Mouse (Mus musculus) kidney, embryonic 15.5 days (tissue): ENCODE measurements around the gene Sec31a. TPM values are rescaled to one million over a fixed set of nuclear protein-coding genes. Genes with fewer than 3 reads are reported as not detected.
A peak's percentile ranks its signal among the peaks of the same experiment; 100 is the strongest.

Source experiments
- ATAC-seq: fragments of 200-750 bp; cut with Nextera tagmentation; replicated peaks from 2 replicates; pipeline ENCODE4 v1.8.0; 2017; ENCODE audit warnings: moderate TSS enrichment; ENCODE audit not compliant: low FRiP score
- H3K27ac ChIP-seq: fragments of 300-500 bp; sonication (generic); 2 replicates; pipeline ENCODE4 v1.5.1; 2015; ENCODE audit warnings: mild to moderate bottlenecking, inconsistent platforms
- H3K27me3 ChIP-seq: fragments of 300-500 bp; sonication (generic); 2 replicates; pipeline ENCODE4 v1.6.1; 2015; ENCODE audit warnings: inconsistent platforms
- H3K36me3 ChIP-seq: fragments of 300-500 bp; sonication (generic); 2 replicates; pipeline ENCODE4 v1.6.1; 2015; ENCODE audit warnings: inconsistent platforms
- H3K4me1 ChIP-seq: fragments of 300-500 bp; sonication (generic); 2 replicates; pipeline ENCODE4 v1.6.1; 2015; ENCODE audit warnings: inconsistent platforms
- H3K4me2 ChIP-seq: fragments of 300-500 bp; sonication (generic); 2 replicates; pipeline ENCODE4 v1.6.1; 2015; ENCODE audit warnings: moderate library complexity, mild to moderate bottlenecking, inconsistent platforms
- H3K4me3 ChIP-seq: fragments of 300-500 bp; sonication (generic); replicated peaks from 2 replicates; pipeline ENCODE4 v1.5.1; 2015; ENCODE audit warnings: mild to moderate bottlenecking, inconsistent platforms
- H3K9ac ChIP-seq: fragments of 300-500 bp; sonication (generic); 2 replicates; pipeline ENCODE4 v1.6.1; 2015; ENCODE audit warnings: mild to moderate bottlenecking, inconsistent platforms
- H3K9me3 ChIP-seq: fragments of 300-500 bp; sonication (generic); replicated peaks from 2 replicates; pipeline ENCODE4 v1.6.1; 2016; ENCODE audit warnings: inconsistent platforms
- WGBS: fragments of 180-500 bp; shearing (Covaris S2); methylation state at CpG from one replicate; pipeline ENCODE4 v1.1.7; 2015; ENCODE audit warnings: mixed read lengths; 5-methylcytosine and 5-hydroxymethylcytosine counted together
- polyA plus RNA-seq: library from polyadenylated mRNA; unstranded; fragments of >200 nt; fragmentation: Nextera tagmentation; extraction: Ambion mirVana; gene quantifications from 2 replicates; pipeline ENCODE4 v1.2.1, GENCODE M21; 2015

Gene Sec31a
- polyA plus RNA-seq, 1 experiment from 2014 or later, result 174 TPM

- Histone ChIP-seq H3K27ac (no peak overlapping the region), H3K4me3 (no peak overlapping the region), H3K4me1 (no peaks in the 10 kb centered on the region), H3K9ac (no peak overlapping the region), H3K4me2 (no peak overlapping the region), H3K27me3 (no peaks in the 10 kb centered on the region), H3K9me3 (no peaks in the 10 kb centered on the region), H3K36me3 (peaks cover 90% of the 10 kb centered on the region)
- ATAC-seq, result no peak
- 90% methylated on average over 6 of the region's 6 CpGs for WGBS
These were observed 46.9 kb downstream of the Sec31a start for GRCm38 (mm10) chr5:100369093-100369492.

- no peak overlapping the region for H3K27ac ChIP-seq
These were observed 47.5 kb downstream of the Sec31a start for GRCm38 (mm10) chr5:100368527-100368926.

GRCm38 (mm10) chr5:100367051-100367450 lies 49.0 kb downstream of the Sec31a start:
- 92% methylated on average over 2 of the region's 2 CpGs for WGBS
- H3K36me3 ChIP-seq, result peaks cover 92% of the 10 kb centered on the region
- no peak overlapping the region for H3K4me2 ChIP-seq

More at GRCm38 (mm10) chr5:100368527-100368926, 47.5 kb downstream of the Sec31a start:
- Histone ChIP-seq H3K4me1 (no peaks in the 10 kb centered on the region), H3K4me3 (no peak overlapping the region), H3K4me2 (no peak overlapping the region), H3K9me3 (no peaks in the 10 kb centered on the region), H3K36me3 (peaks cover 91% of the 10 kb centered on the region), H3K27me3 (no peaks in the 10 kb centered on the region), H3K9ac (no peak overlapping the region)
- WGBS, result 89% methylated on average over 5 of the region's 5 CpGs
- ATAC-seq, result no peak

DNA sequence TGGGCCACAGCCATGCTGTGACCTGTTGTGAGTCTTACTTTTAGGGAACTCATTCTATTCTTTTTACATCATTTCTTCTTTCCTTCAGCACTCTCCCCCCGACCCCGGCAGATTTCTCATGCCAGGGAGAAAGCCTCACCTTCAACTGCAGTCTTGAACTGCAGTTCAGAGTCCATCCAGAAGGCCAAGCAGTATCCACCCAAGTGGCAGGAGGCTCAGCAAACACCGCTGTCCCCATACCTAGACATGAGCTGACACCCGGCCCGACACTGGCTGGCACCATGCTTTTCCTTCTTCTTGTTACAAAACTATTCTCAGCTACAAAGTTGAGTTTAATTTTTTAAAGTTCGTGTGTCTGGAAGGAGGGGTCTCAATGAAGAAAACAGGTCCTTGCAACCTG lies 55.7 kb downstream of the Sec31a start:
- no peak for ATAC-seq
- peaks cover 53% of the 10 kb centered on the region for H3K36me3 ChIP-seq
- 90% methylated on average over 6 of the region's 6 CpGs for WGBS
- H3K27me3 ChIP-seq, result no peaks in the 10 kb centered on the region
- H3K4me2 ChIP-seq, result no peak overlapping the region
- H3K27ac ChIP-seq, result no peak overlapping the region
- H3K4me3 ChIP-seq, result no peak overlapping the region
- H3K9ac ChIP-seq, result no peak overlapping the region
- H3K9me3 ChIP-seq, result no peaks in the 10 kb centered on the region
- peaks cover 13% of the 10 kb centered on the region for H3K4me1 ChIP-seq

More at GRCm38 (mm10) chr5:100367051-100367450, 49.0 kb downstream of the Sec31a start:
- no peak overlapping the region for H3K27ac ChIP-seq
- no peak overlapping the region for H3K4me3 ChIP-seq
- H3K9me3 ChIP-seq, result no peaks in the 10 kb centered on the region
- H3K27me3 ChIP-seq, result no peaks in the 10 kb centered on the region
- H3K4me1 ChIP-seq, result no peaks in the 10 kb centered on the region
- H3K9ac ChIP-seq, result no peak overlapping the region
- ATAC-seq, result no peak

DNA sequence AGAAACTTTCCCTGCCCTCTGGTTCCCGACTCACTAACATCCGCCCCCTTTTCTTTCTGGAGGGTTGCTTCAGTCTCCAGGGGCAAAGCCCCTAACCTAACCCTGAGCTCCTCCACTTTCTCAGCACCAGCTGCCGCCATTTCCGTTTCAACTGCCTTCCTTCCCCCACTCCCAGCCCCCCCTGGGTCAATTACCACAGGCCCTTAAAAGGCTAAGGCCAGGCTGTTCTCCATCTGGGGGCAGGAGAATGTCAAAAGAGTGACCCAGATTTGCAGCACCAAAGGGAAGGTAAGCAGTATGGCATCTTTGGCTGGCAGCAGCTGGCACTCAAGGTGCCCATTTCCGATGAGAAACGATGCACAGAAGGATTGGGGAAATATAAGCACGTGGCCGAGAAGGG lies 57.7 kb downstream of the Sec31a start:
- WGBS, result 33% methylated on average over 8 of the region's 8 CpGs
- Histone ChIP-seq H3K27ac (no peak overlapping the region), H3K4me2 (no peak overlapping the region), H3K4me1 (peaks cover 13% of the 10 kb centered on the region), H3K4me3 (no peak overlapping the region), H3K9me3 (no peaks in the 10 kb centered on the region), H3K9ac (no peak overlapping the region), H3K27me3 (no peaks in the 10 kb centered on the region), H3K36me3 (peaks cover 33% of the 10 kb centered on the region)
- ATAC-seq, result no peak

- WGBS, result 97% methylated on average over 20 of the region's 20 CpGs
- no peak overlapping the region for H3K4me3 ChIP-seq
- peaks cover 13% of the 10 kb centered on the region for H3K4me1 ChIP-seq
- no peak overlapping the region for H3K27ac ChIP-seq
- H3K27me3 ChIP-seq, result no peaks in the 10 kb centered on the region
- no peak for ATAC-seq
- H3K4me2 ChIP-seq, result no peak overlapping the region
- H3K9ac ChIP-seq, result no peak overlapping the region
- H3K36me3 ChIP-seq, result no peaks in the 10 kb centered on the region
- no peaks in the 10 kb centered on the region for H3K9me3 ChIP-seq
These were observed 61.4 kb downstream of the Sec31a start for GRCm38 (mm10) chr5:100354644-100355043.

DNA sequence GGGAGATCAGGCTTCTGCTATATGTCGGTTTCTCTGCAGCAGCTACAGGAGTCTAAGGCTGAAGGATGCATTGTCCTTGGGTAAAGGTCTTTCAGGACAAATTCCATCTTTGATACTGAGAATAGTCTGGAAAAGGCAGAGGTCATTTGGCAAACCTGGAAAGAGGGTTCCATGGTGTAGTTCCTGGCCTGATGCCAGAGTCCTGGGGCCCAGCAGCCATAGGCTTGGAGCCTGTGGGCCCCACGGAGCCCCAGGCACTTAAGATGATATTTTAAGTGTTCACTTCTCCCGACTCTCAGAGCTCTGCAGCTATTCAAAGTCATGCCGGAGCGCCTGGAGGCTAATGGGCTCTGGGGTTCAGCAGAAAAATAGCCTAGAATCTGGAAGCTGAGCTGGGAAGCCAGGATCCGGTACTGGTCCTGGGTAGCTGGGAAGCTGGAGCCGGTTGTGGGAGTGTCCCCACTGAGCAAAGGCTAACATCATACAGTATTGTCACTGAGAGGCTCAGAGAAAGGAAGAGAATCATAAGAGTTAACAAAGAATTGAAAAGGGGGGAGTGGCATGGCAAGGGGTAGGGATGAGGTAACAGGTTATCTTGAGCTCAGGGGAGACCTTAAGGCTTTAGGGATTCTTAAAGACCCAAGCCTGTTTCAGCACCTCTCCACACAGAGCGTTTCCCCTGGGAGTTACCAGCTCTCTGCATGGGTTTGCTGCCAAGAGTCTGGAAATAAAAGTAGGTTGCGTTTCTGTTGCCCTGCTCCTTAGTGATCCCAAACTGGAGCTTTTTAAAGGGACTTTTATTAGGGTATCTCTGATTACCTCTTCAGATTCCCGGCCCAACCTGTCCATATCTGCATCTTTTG lies 62.8 kb downstream of the Sec31a start:
- no peaks in the 10 kb centered on the region for H3K36me3 ChIP-seq
- no peak overlapping the region for H3K27ac ChIP-seq
- no peak overlapping the region for H3K9ac ChIP-seq
- no peak overlapping the region for H3K4me2 ChIP-seq
- no peak for ATAC-seq
- WGBS, result 61% methylated on average over 10 of the region's 10 CpGs
- H3K4me3 ChIP-seq, result no peak overlapping the region
- H3K9me3 ChIP-seq, result no peaks in the 10 kb centered on the region
- peaks cover 4% of the 10 kb centered on the region for H3K4me1 ChIP-seq
- no peaks in the 10 kb centered on the region for H3K27me3 ChIP-seq

GRCm38 (mm10) chr5:100350907-100351456 lies 65.1 kb downstream of the Sec31a start:
- no peaks in the 10 kb centered on the region; the same call in 1 of the 2 replicates for H3K4me1 ChIP-seq
- H3K4me2 ChIP-seq, result no peak overlapping the region
- peak; percentile 62 for ATAC-seq
- no peak overlapping the region for H3K9ac ChIP-seq
- no peaks in the 10 kb centered on the region for H3K36me3 ChIP-seq
- no peaks in the 10 kb centered on the region for H3K27me3 ChIP-seq
- no peak overlapping the region for H3K4me3 ChIP-seq
- WGBS, result 98% methylated on average over 8 of the region's 8 CpGs
- no peak overlapping the region for H3K27ac ChIP-seq
- no peaks in the 10 kb centered on the region for H3K9me3 ChIP-seq

DNA sequence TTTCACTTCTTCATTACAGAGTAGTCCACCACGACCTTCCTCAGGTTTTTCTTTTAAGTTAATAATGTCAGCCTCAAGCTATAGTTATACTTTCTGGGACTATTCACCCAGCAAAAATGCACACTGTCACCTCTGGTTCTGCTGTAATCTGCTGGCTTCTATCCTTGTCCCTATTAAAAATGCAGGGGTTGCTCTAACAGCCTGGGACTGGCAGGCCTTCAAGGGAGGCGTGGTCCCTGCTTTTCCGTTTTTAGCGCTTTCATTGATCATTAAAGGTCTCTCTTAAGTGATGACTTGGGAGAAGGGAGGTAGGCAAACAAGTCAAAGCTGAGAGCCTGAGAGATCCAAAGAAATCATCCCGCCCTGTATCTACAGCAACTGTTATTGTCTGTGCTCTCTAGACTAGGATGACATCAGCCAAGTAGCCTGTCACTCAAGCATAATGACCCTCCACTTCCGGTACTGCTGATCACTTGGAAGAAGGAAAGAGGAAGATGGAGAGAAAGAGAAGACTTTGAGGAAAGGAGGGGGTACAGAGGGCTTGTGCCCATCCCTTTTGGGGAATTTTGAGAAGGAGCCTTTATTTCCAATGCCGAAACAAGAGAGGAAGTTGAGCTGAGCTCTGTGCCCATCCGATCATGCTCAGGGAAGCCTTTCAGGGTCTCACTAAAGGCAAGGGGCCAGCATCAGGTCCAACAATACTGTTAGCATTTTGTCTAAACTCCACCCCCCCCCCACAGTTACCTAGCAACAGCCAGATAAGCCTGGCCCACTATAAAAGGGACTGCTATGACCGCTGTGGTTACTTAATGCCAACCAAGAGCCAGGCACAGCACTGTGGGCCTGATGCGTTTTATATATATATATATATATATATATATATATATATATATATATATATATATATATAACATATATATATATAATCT lies 66.5 kb downstream of the Sec31a start:
- Histone ChIP-seq H3K27me3 (no peaks in the 10 kb centered on the region), H3K4me1 (no peaks in the 10 kb centered on the region; the same call in 1 of the 2 replicates), H3K36me3 (no peaks in the 10 kb centered on the region), H3K4me2 (no peak overlapping the region), H3K9ac (no peak overlapping the region), H3K9me3 (no peaks in the 10 kb centered on the region), H3K4me3 (no peak overlapping the region), H3K27ac (no peak overlapping the region)
- 68% methylated on average over 10 of the region's 10 CpGs for WGBS
- no peak for ATAC-seq

DNA sequence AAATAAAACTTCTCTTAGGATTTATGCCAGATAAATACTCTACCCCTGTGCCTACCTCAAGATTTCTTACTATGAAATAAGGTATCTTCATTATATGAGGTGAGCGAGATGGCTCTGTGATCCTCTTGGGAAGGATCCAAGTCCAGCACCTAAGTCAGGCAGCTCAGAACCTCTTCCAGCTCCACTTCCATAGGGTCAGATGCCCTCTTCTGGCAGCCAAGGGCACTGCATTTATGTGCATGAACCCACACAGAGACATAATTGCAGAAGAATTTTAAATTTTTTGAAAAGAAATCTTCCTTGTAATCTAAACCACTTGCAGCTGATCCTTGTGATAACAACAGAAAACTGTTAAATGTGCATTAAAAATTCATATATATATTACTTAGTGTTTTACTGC lies 70.9 kb downstream of the Sec31a start:
- WGBS, result 89% methylated on average over 1 of the region's 1 CpGs
- ATAC-seq, result no peak
- H3K4me3 ChIP-seq, result no peak overlapping the region

GRCm38 (mm10) chr5:100343087-100343486 lies 72.9 kb downstream of the Sec31a start:
- H3K27ac ChIP-seq, result no peak overlapping the region
- H3K9ac ChIP-seq, result no peak overlapping the region
- ATAC-seq, result no peak
- no peaks in the 10 kb centered on the region for H3K27me3 ChIP-seq
- H3K9me3 ChIP-seq, result no peaks in the 10 kb centered on the region
- no peaks in the 10 kb centered on the region for H3K36me3 ChIP-seq
- no peak overlapping the region for H3K4me2 ChIP-seq
- H3K4me3 ChIP-seq, result no peak overlapping the region
- WGBS, result 46% methylated on average over 6 of the region's 6 CpGs
- H3K4me1 ChIP-seq, result no peaks in the 10 kb centered on the region

More for the DNA sequence above, 70.9 kb downstream of the Sec31a start:
- Histone ChIP-seq H3K36me3 (no peaks in the 10 kb centered on the region), H3K9ac (no peak overlapping the region), H3K4me2 (no peak overlapping the region), H3K27ac (no peak overlapping the region), H3K27me3 (no peaks in the 10 kb centered on the region), H3K4me1 (no peaks in the 10 kb centered on the region), H3K9me3 (no peaks in the 10 kb centered on the region)

DNA sequence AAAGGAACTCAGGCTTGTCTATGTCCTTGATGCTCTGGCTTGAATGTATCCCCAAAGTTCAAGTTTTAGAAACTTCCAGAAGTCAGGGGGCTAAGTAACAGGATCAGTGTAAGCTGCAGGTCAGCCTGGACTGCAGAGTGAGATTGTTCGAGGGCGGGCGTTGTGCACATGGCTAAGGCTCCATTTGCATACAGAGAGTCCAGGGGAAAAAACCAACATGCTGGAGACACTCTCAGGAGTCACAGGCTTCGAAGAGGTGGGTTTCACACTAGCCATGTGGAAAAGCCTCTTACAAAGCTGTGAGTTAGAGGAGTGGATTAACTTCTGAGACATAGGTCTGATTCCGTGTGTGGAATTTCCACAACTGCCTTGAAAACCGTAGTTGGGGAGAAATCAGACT lies 73.6 kb downstream of the Sec31a start:
- Histone ChIP-seq H3K36me3 (no peaks in the 10 kb centered on the region), H3K27ac (no peak overlapping the region), H3K9me3 (no peaks in the 10 kb centered on the region), H3K4me1 (no peaks in the 10 kb centered on the region), H3K4me3 (no peak overlapping the region), H3K9ac (no peak overlapping the region), H3K4me2 (no peak overlapping the region), H3K27me3 (no peaks in the 10 kb centered on the region)
- 81% methylated on average over 6 of the region's 6 CpGs for WGBS
- ATAC-seq, result no peak
